Mouse (Mus musculus) stomach, embryonic 15.5 days (tissue): ENCODE results near the gene Slc25a42. TPM values are rescaled to one million over a fixed set of nuclear protein-coding genes. Genes with fewer than 3 reads are reported as not detected.

Experiments used
- ATAC-seq: fragments of 200-750 bp; cut with Nextera tagmentation; 2 replicates; pipeline ENCODE4 v1.8.0; 2017; ENCODE audit warnings: low read depth, moderate number of reproducible peaks, moderate TSS enrichment; ENCODE audit not compliant: insufficient read depth, low FRiP score
- H3K27ac ChIP-seq: fragments of 300-500 bp; sonication (generic); 2 replicates; pipeline ENCODE4 v1.5.1; 2015; ENCODE audit warnings: mild to moderate bottlenecking, inconsistent platforms
- H3K27me3 ChIP-seq: fragments of 300-500 bp; sonication (generic); replicated peaks from 2 replicates; pipeline ENCODE4 v1.6.1; 2015; ENCODE audit warnings: inconsistent platforms
- H3K36me3 ChIP-seq: fragments of 300-500 bp; sonication (generic); 2 replicates; pipeline ENCODE4 v1.6.1; 2015; ENCODE audit warnings: inconsistent platforms
- H3K4me1 ChIP-seq: fragments of 300-500 bp; sonication (generic); 2 replicates; pipeline ENCODE4 v1.6.1; 2015; ENCODE audit warnings: inconsistent platforms
- H3K4me2 ChIP-seq: fragments of 300-500 bp; sonication (generic); 2 replicates; pipeline ENCODE4 v1.6.1; 2015; ENCODE audit warnings: mild to moderate bottlenecking, inconsistent platforms
- H3K4me3 ChIP-seq: fragments of 300-500 bp; sonication (generic); replicated peaks from 2 replicates; pipeline ENCODE4 v1.5.1; 2015; ENCODE audit warnings: inconsistent platforms
- H3K9ac ChIP-seq: fragments of 300-500 bp; sonication (generic); 2 replicates; pipeline ENCODE4 v1.6.1; 2015; ENCODE audit warnings: inconsistent platforms
- H3K9me3 ChIP-seq: fragments of 300-500 bp; sonication (generic); 2 replicates; pipeline ENCODE4 v1.6.1; 2016; ENCODE audit warnings: inconsistent platforms
- WGBS: fragments of 180-500 bp; shearing (Covaris S2); methylation state at CpG from one replicate; pipeline ENCODE4 v1.1.7; 2015; 5-methylcytosine and 5-hydroxymethylcytosine counted together
- polyA plus RNA-seq: library from polyadenylated mRNA; unstranded; fragments of >200 nt; fragmentation: Nextera tagmentation; extraction: Ambion mirVana; gene quantifications from 2 replicates; pipeline ENCODE4 v1.2.1, GENCODE M21; 2015

The Slc25a42 gene
- polyA plus RNA-seq, 1 experiment from 2014 or later, result 4.7 TPM

- 75% methylated on average over 3 of the region's 3 CpGs for WGBS
- no peak for ATAC-seq
Observed at GRCm38 (mm10) chr8:70163316-70163715, 48.8 kb downstream of the Slc25a42 start.

GRCm38 (mm10) chr8:70160015-70160414 lies 52.1 kb downstream of the Slc25a42 start:
- Histone ChIP-seq H3K9ac (no peak overlapping the region), H3K4me2 (no peak overlapping the region), H3K4me3 (no peak overlapping the region), H3K4me1 (0 out of 2 replicates have a peak, but pooled peaks cover 6% of the 10 kb centered on the region), H3K27me3 (no peaks in the 10 kb centered on the region; the same call in 1 of the 2 replicates), H3K36me3 (no peaks in the 10 kb centered on the region), H3K9me3 (no peaks in the 10 kb centered on the region), H3K27ac (no peak overlapping the region)
- WGBS, result 51% methylated on average over 13 of the region's 13 CpGs
- no peak for ATAC-seq

More at GRCm38 (mm10) chr8:70163316-70163715, 48.8 kb downstream of the Slc25a42 start:
- Histone ChIP-seq H3K4me2 (no peak overlapping the region), H3K9me3 (no peaks in the 10 kb centered on the region), H3K4me3 (no peak overlapping the region), H3K4me1 (peaks cover 11% of the 10 kb centered on the region; the same call in 1 of the 2 replicates), H3K27ac (no peak overlapping the region), H3K27me3 (peaks cover 7% of the 10 kb centered on the region; the same call in 1 of the 2 replicates), H3K9ac (no peak overlapping the region), H3K36me3 (no peaks in the 10 kb centered on the region)

DNA sequence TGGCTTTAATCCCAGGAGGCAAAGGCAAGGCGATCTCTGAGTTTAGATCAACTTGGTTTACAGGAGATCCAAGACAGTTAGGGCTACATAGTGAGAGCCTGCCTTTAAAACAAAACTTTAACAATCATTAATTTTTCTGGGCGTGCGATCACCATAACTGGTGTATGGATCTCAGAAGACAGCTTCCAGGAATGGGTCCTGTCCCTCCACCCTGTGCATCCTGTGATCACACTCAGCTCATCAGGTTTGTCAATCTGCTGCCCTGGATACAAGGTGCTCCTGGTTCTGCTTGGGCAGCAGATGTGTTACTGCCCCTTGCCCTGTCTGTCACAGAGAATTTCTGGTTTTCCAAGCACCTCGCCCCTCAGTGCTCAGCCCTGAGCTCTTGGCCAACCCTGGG lies 52.9 kb downstream of the Slc25a42 start:
- Histone ChIP-seq H3K4me1 (0 out of 2 replicates have a peak, but pooled peaks cover 6% of the 10 kb centered on the region), H3K9ac (no peak overlapping the region), H3K9me3 (no peaks in the 10 kb centered on the region), H3K27me3 (no peaks in the 10 kb centered on the region; the same call in 1 of the 2 replicates), H3K36me3 (no peaks in the 10 kb centered on the region), H3K27ac (no peak overlapping the region), H3K4me3 (no peak overlapping the region), H3K4me2 (0 out of 2 replicates have a peak overlapping the region, but pooled peaks have one; percentile 83)
- WGBS, result 81% methylated on average over 4 of the region's 4 CpGs
- no peak for ATAC-seq

DNA sequence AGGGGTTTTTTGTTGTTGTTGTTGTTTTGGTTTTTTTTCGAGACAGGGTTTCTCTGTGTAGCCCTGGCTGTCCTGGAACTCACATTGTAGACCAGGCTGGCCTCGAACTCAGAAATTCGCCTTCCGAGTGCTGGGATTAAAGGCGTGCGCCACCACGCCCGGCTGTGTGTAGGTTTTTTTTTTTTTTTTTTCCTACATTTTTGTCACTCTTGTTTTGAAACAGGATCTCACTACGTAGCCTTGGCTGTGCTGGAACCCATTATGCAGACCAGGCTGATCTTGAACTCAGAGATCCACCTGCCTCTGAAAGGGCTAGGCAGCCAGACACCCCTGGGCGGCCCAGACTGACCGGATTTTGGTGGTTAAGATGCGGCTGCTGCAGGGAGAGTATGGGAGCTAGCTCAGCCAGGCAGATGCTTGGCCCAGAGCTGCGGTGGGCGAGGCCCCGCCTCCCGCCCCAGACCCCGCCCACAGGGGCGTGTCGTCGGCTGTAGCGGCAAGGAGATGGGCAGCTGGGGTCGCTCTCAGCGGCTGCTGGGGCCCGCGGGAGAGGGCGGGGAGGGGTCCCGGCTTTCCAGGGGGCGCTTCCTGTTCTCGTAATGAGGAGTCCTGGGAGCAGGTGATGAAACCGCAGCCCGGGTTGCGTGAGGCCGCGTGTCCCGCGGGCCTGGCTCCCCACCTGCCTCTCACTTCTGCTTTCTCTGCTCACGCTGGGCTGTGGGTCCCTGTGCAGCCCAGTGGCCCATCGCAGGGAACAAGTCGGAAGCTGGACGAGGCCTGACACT lies 53.8 kb downstream of the Slc25a42 start:
- Histone ChIP-seq H3K4me1 (0 out of 2 replicates have a peak, but pooled peaks cover 6% of the 10 kb centered on the region), H3K27ac (no peak overlapping the region), H3K27me3 (no peaks in the 10 kb centered on the region; the same call in 1 of the 2 replicates), H3K4me3 (peak overlapping the region; percentile 48), H3K4me2 (peak overlapping the region; percentile 83), H3K9me3 (no peaks in the 10 kb centered on the region), H3K9ac (no peak overlapping the region), H3K36me3 (no peaks in the 10 kb centered on the region)
- WGBS, result 9% methylated on average over 40 of the region's 40 CpGs
- peak; percentile 90 for ATAC-seq

DNA sequence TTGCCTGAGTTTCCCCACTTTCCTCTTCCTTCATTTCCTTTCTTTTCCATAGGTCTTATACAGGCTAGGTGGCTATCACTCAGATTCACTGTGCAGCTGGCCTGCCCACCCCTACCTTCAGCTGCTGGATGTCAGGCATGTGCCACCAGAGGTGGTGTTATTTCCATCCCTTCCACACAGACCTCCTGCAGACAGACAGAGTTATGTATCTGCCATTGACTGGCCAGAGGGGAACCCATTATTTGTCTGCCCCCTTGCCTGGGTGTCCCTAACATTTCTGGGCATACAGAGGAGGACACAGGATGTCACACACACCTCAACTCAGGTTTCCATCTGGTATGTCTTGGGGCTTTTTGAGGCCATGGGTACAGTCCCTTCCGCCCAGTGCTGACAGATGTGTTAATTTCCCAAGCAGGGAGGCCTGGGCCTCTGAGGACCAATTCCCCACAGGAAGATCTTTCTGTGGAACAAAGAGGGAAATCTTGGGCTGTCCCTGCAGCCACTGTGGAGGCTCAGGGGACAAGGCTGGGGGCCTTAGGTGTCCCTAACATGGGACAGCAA lies 54.8 kb downstream of the Slc25a42 start:
- ATAC-seq, result no peak
- 89% methylated on average over 1 of the region's 1 CpGs for WGBS
- Histone ChIP-seq H3K4me1 (0 out of 2 replicates have a peak, but pooled peaks cover 9% of the 10 kb centered on the region), H3K4me3 (no peak overlapping the region), H3K9me3 (no peaks in the 10 kb centered on the region), H3K27ac (no peak overlapping the region), H3K4me2 (no peak overlapping the region), H3K36me3 (no peaks in the 10 kb centered on the region), H3K9ac (no peak overlapping the region), H3K27me3 (no peaks in the 10 kb centered on the region; the same call in 1 of the 2 replicates)

- Histone ChIP-seq H3K9ac (no peak overlapping the region), H3K36me3 (no peaks in the 10 kb centered on the region), H3K4me3 (no peak overlapping the region; the same call in 1 of the 2 replicates), H3K27ac (no peak overlapping the region), H3K9me3 (no peaks in the 10 kb centered on the region), H3K27me3 (no peaks in the 10 kb centered on the region), H3K4me1 (0 out of 2 replicates have a peak, but pooled peaks cover 8% of the 10 kb centered on the region), H3K4me2 (peak overlapping the region; percentile 39; the same call in 1 of the 2 replicates)
- 11% methylated on average over 13 of the region's 22 CpGs for WGBS
- peak; percentile 93 for ATAC-seq
Observed at GRCm38 (mm10) chr8:70152537-70153257, 59.4 kb downstream of the Slc25a42 start.

GRCm38 (mm10) chr8:70150158-70150557 lies 61.9 kb downstream of the Slc25a42 start:
- Histone ChIP-seq H3K9ac (no peak overlapping the region), H3K4me1 (0 out of 2 replicates have a peak, but pooled peaks cover 8% of the 10 kb centered on the region), H3K4me2 (0 out of 2 replicates have a peak overlapping the region, but pooled peaks have one; percentile 2), H3K9me3 (no peaks in the 10 kb centered on the region), H3K4me3 (no peak overlapping the region), H3K27me3 (no peaks in the 10 kb centered on the region), H3K36me3 (peaks cover 13% of the 10 kb centered on the region; the same call in 1 of the 2 replicates), H3K27ac (no peak overlapping the region)
- 14% methylated on average over 13 of the region's 13 CpGs for WGBS
- no peak for ATAC-seq

GRCm38 (mm10) chr8:70147678-70148607 lies 64.2 kb downstream of the Slc25a42 start:
- no peaks in the 10 kb centered on the region for H3K27me3 ChIP-seq
- 78% methylated on average over 7 of the region's 7 CpGs for WGBS
- ATAC-seq, result no peak

GRCm38 (mm10) chr8:70139981-70140380 lies 72.1 kb downstream of the Slc25a42 start:
- no peaks in the 10 kb centered on the region for H3K9me3 ChIP-seq
- WGBS, result 8% methylated on average over 9 of the region's 9 CpGs
- peak overlapping the region; percentile 81 for H3K4me3 ChIP-seq
- H3K27me3 ChIP-seq, result no peaks in the 10 kb centered on the region
- peak overlapping the region; percentile 70 for H3K4me2 ChIP-seq
- ATAC-seq, result no peak
- peak overlapping the region; percentile 84 for H3K27ac ChIP-seq
- H3K9ac ChIP-seq, result peak overlapping the region; percentile 73
- H3K36me3 ChIP-seq, result peaks cover 27% of the 10 kb centered on the region
- H3K4me1 ChIP-seq, result peaks cover 16% of the 10 kb centered on the region

More at GRCm38 (mm10) chr8:70147678-70148607, 64.2 kb downstream of the Slc25a42 start:
- Histone ChIP-seq H3K9me3 (no peaks in the 10 kb centered on the region), H3K4me2 (no peak overlapping the region), H3K4me3 (no peak overlapping the region), H3K36me3 (peaks cover 21% of the 10 kb centered on the region), H3K4me1 (0 out of 2 replicates have a peak, but pooled peaks cover 8% of the 10 kb centered on the region), H3K27ac (no peak overlapping the region), H3K9ac (no peak overlapping the region)

DNA sequence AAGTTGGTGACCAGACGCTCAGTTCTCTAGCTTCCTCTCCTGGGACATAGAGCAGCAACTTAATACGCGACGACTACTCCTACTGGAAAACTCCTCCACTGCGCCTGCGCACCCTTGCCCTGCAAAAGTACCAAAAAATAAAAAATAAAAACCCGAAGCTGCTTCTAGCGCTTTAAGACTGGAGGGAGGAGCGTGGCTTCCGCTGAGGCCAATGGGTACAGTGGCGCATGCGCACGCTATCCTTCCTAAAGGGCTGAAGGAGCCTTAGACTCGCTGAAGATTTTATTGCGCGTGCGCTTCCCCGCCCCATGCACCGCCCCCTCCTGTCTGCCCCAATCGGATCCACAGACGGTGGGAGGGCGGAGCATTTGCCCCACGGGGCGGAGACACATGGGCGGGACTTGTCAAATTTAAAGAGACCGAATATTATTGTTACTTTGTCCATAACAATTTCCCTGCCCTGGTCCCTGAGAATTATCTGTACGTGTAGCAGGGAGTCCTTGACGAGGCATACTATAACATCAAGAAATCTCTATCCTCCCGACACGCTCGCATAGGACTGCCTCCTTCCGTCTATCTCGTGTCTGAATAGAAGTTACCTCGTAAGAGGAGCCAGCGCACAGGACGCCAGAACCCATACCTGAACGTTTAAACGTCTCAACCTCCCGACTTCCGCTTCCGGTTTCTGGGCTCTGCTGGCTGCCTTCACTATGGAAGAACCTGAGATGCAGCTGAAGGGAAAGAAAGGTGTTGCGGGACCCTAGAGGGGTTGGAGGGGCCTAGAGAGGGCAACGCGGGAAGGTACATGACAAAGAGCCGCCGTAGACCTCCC lies 72.9 kb downstream of the Slc25a42 start, which contains the start of the genes Rfxank, Borcs8 and Mef2b:
Rfxank (minus strand) TSS at position 129 of the 832 bp plus-strand sequence.
Borcs8 (plus strand) TSS at position 474 of the 832 bp plus-strand sequence.
Mef2b (plus strand) TSS at position 686 of the 832 bp plus-strand sequence.
- peak within 1 kb of the TSS; percentile 81 for H3K4me3 ChIP-seq
- WGBS, result under 1% methylated on average over 46 of the region's 46 CpGs
- peaks cover 16% of the 10 kb centered on the region for H3K4me1 ChIP-seq
- H3K4me2 ChIP-seq, result peak within 1 kb of the TSS; percentile 70
- peak; percentile 97 for ATAC-seq
- H3K27ac ChIP-seq, result peak within 1 kb of the TSS; percentile 84
- H3K27me3 ChIP-seq, result no peaks in the 10 kb centered on the region
- peak within 1 kb of the TSS; percentile 73 for H3K9ac ChIP-seq
- no peaks in the 10 kb centered on the region for H3K9me3 ChIP-seq
- H3K36me3 ChIP-seq, result peaks cover 29% of the 10 kb centered on the region
